Mouse (Mus musculus): ENCODE data around the gene BC024063.
A peak's percentile ranks its signal among the peaks of the same experiment; 100 is the strongest.

DNA sequence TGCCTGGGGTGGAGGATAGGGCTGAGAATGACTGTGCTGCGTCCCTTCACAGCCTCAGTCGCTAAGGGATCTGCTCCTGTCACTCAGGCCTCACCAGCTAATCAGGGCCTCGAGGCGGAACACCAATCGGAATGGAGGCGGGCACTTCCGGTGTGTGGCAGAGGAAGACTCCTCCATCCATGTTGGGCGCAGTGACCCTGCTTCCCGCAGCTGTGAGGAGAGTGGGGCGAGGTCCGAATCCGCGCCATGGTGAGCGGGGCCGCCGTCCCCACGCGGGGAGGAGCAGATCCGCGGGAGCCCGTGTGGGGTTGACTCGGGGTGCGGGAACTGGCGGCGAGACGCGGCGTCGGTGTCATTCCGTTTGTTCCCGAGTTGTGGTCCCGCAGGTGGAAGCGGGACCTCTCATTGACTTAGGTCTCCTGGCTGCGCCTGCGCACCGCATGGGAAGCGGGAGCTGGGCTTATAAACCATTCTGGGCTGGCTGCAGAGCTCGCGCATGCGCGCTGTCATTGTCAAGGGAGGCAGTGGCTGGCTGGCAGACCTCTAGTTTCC, 44.8 kb downstream of the BC024063 start, which contains the start of gene AU041133:
- TF ChIP-seq MAX (IDR thresholded peaks at IDR 0.05), result peak; percentile 11
- TF ChIP-seq CTCF (IDR thresholded peaks at IDR 0.05; ENCODE audit: control insufficient read depth, insufficient read depth, insufficient read length), result no peak
- no peak for TF ChIP-seq MYOG (IDR thresholded peaks at IDR 0.05; ENCODE audit: control insufficient read depth, extremely low read depth, insufficient read length)
- no peak for TF ChIP-seq USF1 (IDR thresholded peaks at IDR 0.05; ENCODE audit: low read depth)

Data from C2C12 (cell line).